Mouse (Mus musculus): ENCODE measurements around the gene Sh3bgrl3. TPM values are rescaled to one million over a fixed set of nuclear protein-coding genes. Genes with fewer than 3 reads are reported as not detected.

The Sh3bgrl3 gene
- 100 to 1,000 TPM; 911 to 950 TPM for total RNA-seq (2023)

GRCm38 (mm10) chr4:134128221-134128982 is at the start of gene Sh3bgrl3:
Gene Sh3bgrl3 (minus strand): TSS chr4:134128789.

DNA sequence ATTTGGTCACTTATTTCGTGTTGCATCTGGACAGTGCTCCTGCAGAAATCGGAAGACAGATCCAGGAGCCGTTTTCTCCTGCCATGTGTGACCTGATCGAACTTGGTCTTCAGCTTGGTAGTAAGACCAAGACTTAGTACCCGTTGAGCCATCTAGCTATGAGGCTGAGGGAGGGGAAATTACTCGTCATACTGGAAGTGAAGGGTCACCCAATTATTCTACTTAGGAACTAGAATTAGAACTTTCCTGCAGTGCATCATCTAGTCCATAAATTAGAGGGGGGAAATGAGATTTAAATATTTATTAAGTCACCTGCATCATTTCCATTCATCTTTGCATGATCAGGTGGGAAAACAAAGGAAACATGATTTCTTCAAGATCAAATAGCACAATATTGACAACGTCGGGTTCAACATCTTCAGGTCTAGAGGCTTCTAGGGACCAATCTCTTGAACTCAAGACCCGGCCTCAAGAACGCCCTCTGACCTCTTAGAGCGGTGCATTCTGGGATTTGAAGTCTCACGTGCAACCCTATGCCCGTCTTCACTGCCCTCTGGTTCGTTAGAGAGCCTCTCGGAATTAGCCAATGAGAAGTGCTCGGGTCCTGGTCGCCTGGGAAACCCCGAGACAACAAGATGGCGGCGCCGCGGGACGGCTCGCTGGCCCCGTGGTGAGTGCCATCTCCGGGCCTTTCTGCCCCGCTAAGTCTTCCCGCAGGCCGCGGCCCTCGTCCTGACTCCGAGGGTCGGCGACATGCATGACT is 26.4 kb downstream of the Sh3bgrl3 start, which contains the start of gene Ubxn11:
Gene Ubxn11 (plus strand): TSS at position 592 of the 763 bp plus-strand sequence.

GRCm38 (mm10) chr4:134094923-134095547 is 33.6 kb downstream of the Sh3bgrl3 start, which contains the start of gene Cd52:
Gene Cd52 (minus strand): TSS chr4:134095082.

Other genes with a start within 250 kb of the Sh3bgrl3 start
- gene Rps6ka1, start 241.0 kb downstream of the Sh3bgrl3 start, total RNA-seq (2023): 100 to 1,000 TPM; 253 to 272 TPM
- 1,000 to 10,000 TPM; 1,319 to 1,440 TPM for gene Hmgn2, start 160.1 kb downstream of the Sh3bgrl3 start, total RNA-seq (2023)
- 10 to 100 TPM; 65.1 to 68.3 TPM for gene Dhdds, start 127.9 kb downstream of the Sh3bgrl3 start, total RNA-seq (2023)
- gene Lin28a, start 109.9 kb downstream of the Sh3bgrl3 start, total RNA-seq (2023): 10 to 100 TPM; 48.0 to 51.8 TPM
- not detected for gene Zfp683, start 75.0 kb downstream of the Sh3bgrl3 start, total RNA-seq (2023)
- under 1 TPM in 1 of 2 experiments, not detected in 1; 0.59 TPM for gene Crybg2, start 68.0 kb downstream of the Sh3bgrl3 start, total RNA-seq (2023)
- 1,000 to 10,000 TPM; 1,531 to 1,665 TPM for gene Cd52, start 33.7 kb downstream of the Sh3bgrl3 start, total RNA-seq (2023)
- 1 to 10 TPM; 5.0 to 8.1 TPM for gene Ubxn11, start 26.2 kb downstream of the Sh3bgrl3 start, total RNA-seq (2023)
- 10 to 100 TPM; 17.4 to 17.6 TPM for gene Cep85, start 58.3 kb upstream of the Sh3bgrl3 start, total RNA-seq (2023)
- not detected for gene Gm7534, start 74.2 kb upstream of the Sh3bgrl3 start, total RNA-seq (2023)
- gene Catsper4, start 98.6 kb upstream of the Sh3bgrl3 start, total RNA-seq (2023): not detected
- not detected for gene Cnksr1, start 109.6 kb upstream of the Sh3bgrl3 start, total RNA-seq (2023)
- gene E130218I03Rik, start 114.9 kb upstream of the Sh3bgrl3 start, total RNA-seq (2023): not detected
- 1 to 10 TPM; 5.9 to 6.1 TPM for gene Zfp593, start 116.8 kb upstream of the Sh3bgrl3 start, total RNA-seq (2023)
- not detected for gene Gm30191, start 118.1 kb upstream of the Sh3bgrl3 start, total RNA-seq (2023)
- gene Grrp1, start 125.3 kb upstream of the Sh3bgrl3 start, total RNA-seq (2023): 1 to 10 TPM in 1 of 2 experiments, not detected in 1; 1.5 TPM
- gene Pdik1l, start 159.1 kb upstream of the Sh3bgrl3 start, total RNA-seq (2023): 10 to 100 TPM; 15.1 to 17.7 TPM
- not detected for gene Trim63, start 186.3 kb upstream of the Sh3bgrl3 start, total RNA-seq (2023)
- gene Slc30a2, start 214.4 kb upstream of the Sh3bgrl3 start, total RNA-seq (2023): under 1 TPM; 0.20 to 0.22 TPM